Mouse (Mus musculus) splenic B cell, adult 2 months (primary cell): ENCODE measurements at regions not wholly inside any gene's neighbourhood (a gene's known extent, or its start where the extent isn't known, plus 50 kb on each side); places are given as distances from the start of the nearest gene placed in this dataset.

Experiments
- DNase-seq: peaks from one replicate; pipeline ENCODE4 v3.0.0-alpha.2; 2011; ENCODE audit warnings: low read depth, low spot score
- H3K27me3 ChIP-seq: 2 replicates; pipeline ENCODE4 v1.6.1; 2012; ENCODE audit warnings: mild to moderate bottlenecking, low read length, moderate library complexity, mixed read lengths; ENCODE audit not compliant: control insufficient read depth, poor library complexity, insufficient read depth, severe bottlenecking
- H3K36me3 ChIP-seq: 2 replicates; pipeline ENCODE4 v1.6.1; 2012; ENCODE audit warnings: mild to moderate bottlenecking, low read length, moderate library complexity, mixed read lengths; ENCODE audit not compliant: control insufficient read depth, poor library complexity, insufficient read depth, severe bottlenecking

- DNase-seq: no peak
- Histone ChIP-seq H3K27me3 (no peaks in the 10 kb centered on the region), H3K36me3 (no peaks in the 10 kb centered on the region)
These were observed 496.0 kb downstream of the Cd109 start for GRCm38 (mm10) chr9:79111326-79111725.

- no peak for DNase-seq
- no peaks in the 10 kb centered on the region for H3K27me3 ChIP-seq
- no peaks in the 10 kb centered on the region for H3K36me3 ChIP-seq
These were observed 525.6 kb downstream of the Cd109 start for GRCm38 (mm10) chr9:79140970-79141369.

GRCm38 (mm10) chr9:79146004-79146403 lies 530.7 kb downstream of the Cd109 start:
- DNase-seq: no peak
- no peaks in the 10 kb centered on the region for H3K27me3 ChIP-seq
- no peaks in the 10 kb centered on the region for H3K36me3 ChIP-seq

- DNase-seq: no peak
- no peaks in the 10 kb centered on the region for H3K36me3 ChIP-seq
- H3K27me3 ChIP-seq: no peaks in the 10 kb centered on the region
These were observed 550.2 kb downstream of the Cd109 start for GRCm38 (mm10) chr9:79165596-79165995.

DNA sequence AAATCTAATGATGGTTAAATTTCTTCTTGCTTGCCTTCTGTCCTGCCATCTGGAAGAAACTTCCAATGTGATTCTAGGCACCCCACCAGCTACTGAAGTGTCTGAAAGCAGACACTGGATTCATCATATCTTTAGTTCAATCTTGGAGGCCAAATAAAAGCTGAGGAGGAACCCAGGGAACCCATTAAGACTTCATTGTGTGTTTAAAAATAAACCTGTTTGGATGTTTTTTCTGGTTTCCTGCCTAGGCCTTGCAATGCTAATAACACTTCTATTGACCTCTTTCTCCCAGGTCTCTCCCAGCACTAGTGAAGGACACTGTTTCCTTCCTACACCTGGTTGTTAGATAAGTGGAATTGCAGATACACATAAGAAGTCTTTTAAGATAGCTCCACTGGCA lies 545.6 kb downstream of the Col12a1 start:
- DNase-seq: no peak
- H3K36me3 ChIP-seq: no peaks in the 10 kb centered on the region
- no peaks in the 10 kb centered on the region for H3K27me3 ChIP-seq

DNA sequence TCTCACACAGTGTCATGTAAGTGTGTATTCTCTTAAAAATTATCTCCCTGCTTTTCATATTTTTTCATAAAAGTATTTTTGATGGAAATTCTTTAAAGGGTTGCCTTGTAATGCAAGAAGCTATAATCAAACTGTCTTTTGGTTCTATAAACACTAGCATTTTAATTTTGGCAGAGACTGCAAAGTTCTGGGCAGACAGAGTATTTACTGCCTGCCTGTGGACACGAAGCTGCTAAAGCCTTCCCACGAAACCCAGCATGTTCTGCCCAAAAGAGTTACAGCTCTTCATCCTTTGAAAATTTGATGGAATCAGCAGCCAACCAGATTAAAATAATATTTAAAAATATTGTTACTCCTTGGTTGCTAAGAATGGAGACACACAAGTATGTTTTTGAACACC lies 538.7 kb downstream of the Col12a1 start:
- no peaks in the 10 kb centered on the region for H3K36me3 ChIP-seq
- no peak for DNase-seq
- H3K27me3 ChIP-seq: no peaks in the 10 kb centered on the region

DNA sequence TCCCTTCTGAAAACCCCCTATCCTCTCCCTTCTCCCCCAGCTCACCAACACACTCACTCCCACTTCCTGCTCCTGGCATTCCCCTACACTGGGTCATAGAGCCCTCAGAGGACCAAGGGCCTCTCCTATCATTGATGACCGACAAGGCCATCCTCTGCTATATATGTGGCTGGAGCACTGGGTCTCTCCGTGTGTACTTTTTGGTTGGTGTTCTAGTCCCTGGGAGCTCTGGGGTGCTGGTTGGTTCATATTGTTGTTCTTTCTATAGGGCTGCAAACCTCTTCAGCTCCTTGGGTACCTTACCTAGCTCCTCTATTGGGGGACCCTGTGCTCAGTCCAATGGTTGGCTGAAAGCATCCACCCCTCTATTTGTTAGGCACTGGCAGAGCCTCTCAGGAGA lies 523.2 kb downstream of the Col12a1 start:
- H3K27me3 ChIP-seq: no peaks in the 10 kb centered on the region
- H3K36me3 ChIP-seq: no peaks in the 10 kb centered on the region
- DNase-seq: no peak

- Histone ChIP-seq H3K27me3 (no peaks in the 10 kb centered on the region), H3K36me3 (no peaks in the 10 kb centered on the region)
- DNase-seq: no peak
These were observed 516.9 kb downstream of the Col12a1 start for GRCm38 (mm10) chr9:79201755-79202154.

DNA sequence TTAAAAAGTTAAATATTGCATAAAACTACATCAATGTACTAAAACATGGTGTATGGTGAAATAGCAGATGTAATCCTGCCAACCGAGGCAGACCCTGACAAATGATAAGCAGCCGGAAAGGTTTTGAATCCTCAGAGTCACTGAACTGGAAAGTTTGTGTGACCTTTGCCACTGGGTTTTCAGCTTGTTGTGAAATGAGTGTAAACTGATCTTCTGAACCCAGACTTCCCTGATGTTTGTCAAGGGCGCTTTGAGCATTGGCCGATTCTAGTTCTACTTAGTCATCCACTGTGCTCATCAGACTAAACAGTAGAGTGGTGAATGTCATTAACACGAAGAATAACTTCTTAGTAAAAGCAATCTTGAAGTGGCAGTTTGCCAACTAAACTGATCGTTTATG lies 505.3 kb downstream of the Col12a1 start:
- Histone ChIP-seq H3K36me3 (no peaks in the 10 kb centered on the region), H3K27me3 (no peaks in the 10 kb centered on the region)
- no peak for DNase-seq

DNA sequence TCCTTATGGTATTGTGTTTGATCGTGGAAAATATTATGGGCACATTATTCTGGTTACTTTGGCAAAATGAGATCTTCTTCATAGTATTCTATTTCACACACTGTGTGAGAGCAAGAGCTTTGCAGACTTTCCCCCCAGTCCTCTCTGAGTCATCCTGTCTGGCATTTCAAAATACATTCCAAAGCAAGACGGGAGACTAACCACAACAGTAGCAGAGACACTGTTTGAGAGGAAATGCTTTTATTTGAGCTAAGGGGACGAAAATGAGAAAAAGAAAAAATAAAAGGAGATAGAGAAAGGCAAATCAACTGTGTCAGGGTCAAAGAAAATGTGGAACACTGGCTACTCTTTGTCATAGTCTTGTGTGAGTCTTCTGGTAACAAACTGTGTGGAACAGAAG lies 502.6 kb downstream of the Col12a1 start:
- DNase-seq: no peak
- Histone ChIP-seq H3K36me3 (no peaks in the 10 kb centered on the region), H3K27me3 (no peaks in the 10 kb centered on the region)

DNA sequence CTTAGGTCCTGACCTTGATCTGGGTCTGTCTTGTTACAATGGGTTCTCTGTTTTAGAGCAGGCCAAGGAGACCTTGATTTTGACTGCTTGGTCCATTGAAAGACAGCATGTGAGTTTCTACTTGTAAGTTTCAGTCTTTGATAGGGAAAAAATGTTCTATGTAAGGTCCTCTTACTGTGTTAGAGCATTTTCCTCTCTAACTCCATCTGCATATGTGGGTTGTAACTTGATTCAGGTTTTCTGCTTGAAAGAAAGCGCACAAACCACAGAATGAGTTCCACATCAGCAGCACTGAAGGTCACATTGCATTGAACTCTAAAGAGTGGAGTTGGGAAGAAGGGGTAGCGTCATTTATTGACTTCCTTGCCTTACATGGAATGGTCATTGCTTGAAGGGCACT lies 502.2 kb downstream of the Col12a1 start:
- Histone ChIP-seq H3K36me3 (no peaks in the 10 kb centered on the region), H3K27me3 (no peaks in the 10 kb centered on the region)
- DNase-seq: no peak

DNA sequence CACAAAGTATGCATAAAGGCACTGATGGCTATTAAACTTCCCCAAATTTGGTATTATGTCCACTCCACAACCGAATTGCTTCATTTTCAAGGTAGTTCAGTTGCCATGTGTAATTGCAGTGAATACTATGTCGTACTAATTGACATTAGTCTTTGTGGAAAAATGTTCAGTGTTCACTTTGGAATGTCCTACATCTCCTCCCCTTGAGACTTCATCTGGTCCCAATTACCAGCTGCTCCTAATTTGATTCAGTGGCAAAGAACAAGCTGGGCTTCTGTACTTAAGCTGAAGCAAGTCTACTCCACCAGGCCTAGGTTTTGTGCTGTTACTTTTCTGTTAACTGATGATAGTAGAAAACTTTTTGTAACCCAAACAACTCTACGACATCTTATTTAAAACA lies 485.6 kb downstream of the Col12a1 start:
- Histone ChIP-seq H3K27me3 (no peaks in the 10 kb centered on the region), H3K36me3 (no peaks in the 10 kb centered on the region)
- no peak for DNase-seq

- Histone ChIP-seq H3K36me3 (no peaks in the 10 kb centered on the region), H3K27me3 (no peaks in the 10 kb centered on the region)
- no peak for DNase-seq
These were observed 484.9 kb downstream of the Col12a1 start for GRCm38 (mm10) chr9:79233751-79234150.

- H3K27me3 ChIP-seq: no peaks in the 10 kb centered on the region
- H3K36me3 ChIP-seq: no peaks in the 10 kb centered on the region
- DNase-seq: no peak
These were observed 448.9 kb downstream of the Col12a1 start for GRCm38 (mm10) chr9:79269646-79270213.

- no peaks in the 10 kb centered on the region for H3K36me3 ChIP-seq
- no peaks in the 10 kb centered on the region for H3K27me3 ChIP-seq
- no peak for DNase-seq
These were observed 448.4 kb downstream of the Col12a1 start for GRCm38 (mm10) chr9:79270256-79270655.

GRCm38 (mm10) chr9:79287849-79288248 lies 430.8 kb downstream of the Col12a1 start:
- Histone ChIP-seq H3K27me3 (no peaks in the 10 kb centered on the region), H3K36me3 (no peaks in the 10 kb centered on the region)
- no peak for DNase-seq
